In the genomic region with DNA sequence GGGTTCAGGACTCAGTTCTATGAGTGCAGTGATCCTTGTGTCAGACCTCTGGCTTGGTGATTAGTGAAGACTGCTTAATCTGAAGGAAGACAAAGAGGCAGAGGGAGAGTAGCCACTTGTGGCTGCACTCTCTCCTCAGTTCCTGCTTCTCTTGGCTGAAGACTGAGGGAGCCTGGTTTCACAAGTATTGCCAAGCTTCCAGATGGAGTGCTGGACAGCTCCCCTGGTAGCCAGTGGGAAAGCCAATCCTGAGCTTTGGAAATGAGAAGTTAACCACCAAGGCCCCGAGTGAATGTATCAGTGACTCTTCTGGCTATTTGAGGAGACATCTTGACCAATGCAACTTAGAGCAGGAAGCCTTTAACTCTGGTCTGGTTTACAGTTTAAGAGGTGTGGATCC, we compare ENCODE assay signal across 12 mouse cellular contexts.
DNase-seq lines count a peak whose midpoint lies in the region; ATAC-seq and TF ChIP-seq lines count a peak whose summit lies in the region.
"Had no signal": no experiment of that assay in that cellular context is flagged by ENCODE, and none has a peak within 500 bp of the region (broad histone marks: within the 10 kb centered on the region; RNA-seq: fewer than 3 reads in every experiment).

No protein-coding gene starts in this region.

- no peak for ATAC-seq in kidney, postnatal 0 days (replicated peaks; ENCODE audit: low FRiP score, low read depth)
- no peak for ATAC-seq in kidney, embryonic 16.5 days (ENCODE audit: low FRiP score, low TSS enrichment)
- ATAC-seq: intestine, embryonic 16.5 days had no signal

- WGBS in kidney, postnatal 0 days, result 6% methylated on average over 1 of the region's 1 CpGs
- 0% methylated on average over 1 of the region's 1 CpGs for WGBS in kidney, embryonic 16.5 days

- H3K9me3 ChIP-seq in kidney, postnatal 0 days (replicated peaks; ENCODE audit: low read length), result no peaks in the 10 kb centered on the region
- no peaks in the 10 kb centered on the region for H3K9me3 ChIP-seq in kidney, embryonic 16.5 days (ENCODE audit: low read length)
- H3K9me3 ChIP-seq: forebrain, embryonic 10.5 days; neural tube, embryonic 13.5 days had no signal

- H3K4me2 ChIP-seq in kidney, postnatal 0 days (ENCODE audit: low read length), result no peak overlapping the region
- no peak overlapping the region for H3K4me2 ChIP-seq in kidney, embryonic 16.5 days (replicated peaks; ENCODE audit: low read depth, low read length)
- H3K4me2 ChIP-seq: neural tube, embryonic 13.5 days had no signal

- H3K9ac ChIP-seq in kidney, postnatal 0 days (ENCODE audit: low read depth, low read length), result no peak overlapping the region
- no peak overlapping the region for H3K9ac ChIP-seq in kidney, embryonic 16.5 days (replicated peaks; ENCODE audit: low read length)
- H3K9ac ChIP-seq: neural tube, embryonic 13.5 days had no signal

- no peak overlapping the region for H3K4me3 ChIP-seq in kidney, postnatal 0 days (replicated peaks; ENCODE audit: low read depth, low read length)
- no peak overlapping the region for H3K4me3 ChIP-seq in kidney, embryonic 16.5 days (ENCODE audit: low read length)
- H3K4me3 ChIP-seq: forebrain, embryonic 10.5 days; neural tube, embryonic 13.5 days had no signal

- TF ChIP-seq CTCF in kidney, postnatal 0 days (IDR thresholded peaks at IDR 0.05; ENCODE audit: low read depth), result no peak

- DNase-seq in adrenal gland, postnatal 25 days, result peak; percentile 6
- DNase-seq in adrenal gland, adult 2 months, result no peak
- DNase-seq in kidney, postnatal 0 days (ENCODE audit: low spot score), result peak; percentile 80
- peak; percentile 33 for DNase-seq in ES-CJ7 (ENCODE audit: low read depth, low spot score)
- peak; percentile 16 for DNase-seq in fibroblast of lung, adult 2 months (ENCODE audit: low read depth)
- DNase-seq in T-cell, adult 2 months (ENCODE audit: low spot score), result no peak
- no peak for DNase-seq in left cerebral cortex, postnatal 25 days (ENCODE audit: low spot score in 2 of 2)
- DNase-seq: cerebellum, adult 18-20 months had no signal

- no peaks in the 10 kb centered on the region for H3K27me3 ChIP-seq in kidney, postnatal 0 days (ENCODE audit: insufficient read depth, low read length)
- H3K27me3 ChIP-seq in kidney, embryonic 16.5 days (ENCODE audit: insufficient read depth, low read length), result no peaks in the 10 kb centered on the region

- intact Hi-C loops in left cerebral cortex, postnatal 25 days (cut with DNase I), result no loop called here

- no peaks in the 10 kb centered on the region for H3K36me3 ChIP-seq in kidney, postnatal 0 days (ENCODE audit: insufficient read depth, low read length)
- no peaks in the 10 kb centered on the region for H3K36me3 ChIP-seq in kidney, embryonic 16.5 days (ENCODE audit: insufficient read depth, low read length)
- H3K36me3 ChIP-seq: forebrain, embryonic 10.5 days; neural tube, embryonic 13.5 days had no signal

- no peak overlapping the region for H3K27ac ChIP-seq in kidney, postnatal 0 days
- no peak overlapping the region for H3K27ac ChIP-seq in kidney, embryonic 16.5 days (ENCODE audit: low read length)
- H3K27ac ChIP-seq: forebrain, embryonic 10.5 days; neural tube, embryonic 13.5 days had no signal

- no peaks in the 10 kb centered on the region for H3K4me1 ChIP-seq in kidney, postnatal 0 days (replicated peaks; ENCODE audit: insufficient read depth, low read length)
- H3K4me1 ChIP-seq in kidney, embryonic 16.5 days (ENCODE audit: insufficient read depth, low read length), result no peaks in the 10 kb centered on the region
- H3K4me1 ChIP-seq: forebrain, embryonic 10.5 days; neural tube, embryonic 13.5 days had no signal

Comparison
In these comparisons a context has a peak if more than half of its experiments do, and no peak if none do; other contexts are left out.
1. DNase-seq: peak in adrenal gland, postnatal 25 days (single experiment), kidney, postnatal 0 days (single experiment), ES-CJ7 (single experiment) and fibroblast of lung, adult 2 months (single experiment); none in adrenal gland, adult 2 months (single experiment), T-cell, adult 2 months (single experiment) and left cerebral cortex, postnatal 25 days (0 of 2).